Mouse (Mus musculus) ES-E14 (cell line): ENCODE results near the gene Rab30.

ENCODE experiments used
- HCFC1 ChIP-seq: IDR thresholded peaks from 2 replicates; pipeline ENCODE4 v1.6.1; 2012; ENCODE audit warnings: low read length, inconsistent platforms, borderline replicate concordance; ENCODE audit not compliant: insufficient read depth
- ZC3H11A ChIP-seq: IDR thresholded peaks from 2 replicates; pipeline ENCODE4 v1.6.1; 2012; ENCODE audit warnings: low read depth, mild to moderate bottlenecking, inconsistent platforms, low read length, borderline replicate concordance
- ZNF384 ChIP-seq: IDR thresholded peaks from 2 replicates; pipeline ENCODE4 v1.6.1; 2012; ENCODE audit warnings: low read depth, low read length, inconsistent platforms

DNA sequence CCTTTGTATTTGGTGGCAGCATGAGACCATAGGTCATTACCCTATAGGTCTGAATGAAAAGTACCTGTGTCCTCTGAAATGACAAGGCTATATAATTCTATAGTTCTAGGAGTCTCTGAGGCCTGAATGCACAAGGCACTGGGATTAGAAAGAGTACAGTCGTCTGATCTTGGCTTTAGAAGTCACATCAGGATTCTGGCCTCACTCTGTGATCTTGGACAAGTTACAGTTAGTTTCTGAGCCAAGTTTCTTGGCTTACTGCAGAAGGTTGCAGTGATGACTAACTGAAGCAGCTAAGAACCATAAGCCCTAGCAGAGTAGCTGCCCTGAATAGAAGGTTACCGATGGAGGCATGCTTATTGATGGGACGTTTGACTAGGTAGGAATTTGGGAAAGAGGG is 134.7 kb downstream of the Rab30 start:
- TF ChIP-seq ZNF384 (no peak), ZC3H11A (no peak), HCFC1 (no peak)
